Mouse (Mus musculus) testis, postnatal 10 days (tissue): ENCODE measurements around the gene Sema5b.

Experiments
- DNase-seq: peaks from one replicate; pipeline ENCODE4 v3.0.0; 2021; ENCODE audit warnings: low spot score

Gene Sema5b

GRCm38 (mm10) chr16:35592274-35593065 lies 51.5 kb downstream of the Sema5b start:
- peak; percentile 76 for DNase-seq

GRCm38 (mm10) chr16:35593474-35593873 lies 52.5 kb downstream of the Sema5b start:
- peak; percentile 64 for DNase-seq

GRCm38 (mm10) chr16:35596241-35596640 lies 55.3 kb downstream of the Sema5b start:
- no peak for DNase-seq

GRCm38 (mm10) chr16:35596661-35597350 lies 55.9 kb downstream of the Sema5b start:
- no peak for DNase-seq

GRCm38 (mm10) chr16:35597991-35598390 lies 57.0 kb downstream of the Sema5b start:
- no peak for DNase-seq

GRCm38 (mm10) chr16:35598802-35599201 lies 57.9 kb downstream of the Sema5b start:
- DNase-seq = no peak

GRCm38 (mm10) chr16:35600282-35600681 lies 59.3 kb downstream of the Sema5b start:
- DNase-seq = no peak

- no peak for DNase-seq
These were observed 60.5 kb downstream of the Sema5b start for GRCm38 (mm10) chr16:35601426-35601825.

- DNase-seq = no peak
These were observed 61.6 kb downstream of the Sema5b start for GRCm38 (mm10) chr16:35602529-35602928.

- DNase-seq = no peak
These were observed 63.0 kb downstream of the Sema5b start for GRCm38 (mm10) chr16:35603729-35604522.

GRCm38 (mm10) chr16:35607250-35607649 lies 66.3 kb downstream of the Sema5b start:
- DNase-seq = no peak

GRCm38 (mm10) chr16:35608244-35608643 lies 67.3 kb downstream of the Sema5b start:
- no peak for DNase-seq

- no peak for DNase-seq
These were observed 68.6 kb downstream of the Sema5b start for GRCm38 (mm10) chr16:35609561-35609960.

GRCm38 (mm10) chr16:35613851-35614804 lies 73.2 kb downstream of the Sema5b start:
- peak; percentile 69 for DNase-seq

- no peak for DNase-seq
These were observed 76.8 kb downstream of the Sema5b start for GRCm38 (mm10) chr16:35617732-35618131.

- DNase-seq = no peak
These were observed 82.1 kb downstream of the Sema5b start for GRCm38 (mm10) chr16:35623026-35623425.

GRCm38 (mm10) chr16:35623986-35624385 lies 83.0 kb downstream of the Sema5b start:
- DNase-seq = no peak

GRCm38 (mm10) chr16:35624877-35625276 lies 83.9 kb downstream of the Sema5b start:
- DNase-seq = no peak

- peak; percentile 73 for DNase-seq
These were observed 84.5 kb downstream of the Sema5b start for GRCm38 (mm10) chr16:35625286-35626020.

- peak; percentile 92 for DNase-seq
These were observed 87.2 kb downstream of the Sema5b start for GRCm38 (mm10) chr16:35627992-35628607.
